Mouse (Mus musculus): ENCODE results near the gene Slc2a13. TPM values are rescaled to one million over a fixed set of nuclear protein-coding genes. Genes with fewer than 3 reads are reported as not detected.

The Slc2a13 gene
- polyA plus RNA-seq, 1 experiment from 2014 or later: 2.2 TPM

DNA sequence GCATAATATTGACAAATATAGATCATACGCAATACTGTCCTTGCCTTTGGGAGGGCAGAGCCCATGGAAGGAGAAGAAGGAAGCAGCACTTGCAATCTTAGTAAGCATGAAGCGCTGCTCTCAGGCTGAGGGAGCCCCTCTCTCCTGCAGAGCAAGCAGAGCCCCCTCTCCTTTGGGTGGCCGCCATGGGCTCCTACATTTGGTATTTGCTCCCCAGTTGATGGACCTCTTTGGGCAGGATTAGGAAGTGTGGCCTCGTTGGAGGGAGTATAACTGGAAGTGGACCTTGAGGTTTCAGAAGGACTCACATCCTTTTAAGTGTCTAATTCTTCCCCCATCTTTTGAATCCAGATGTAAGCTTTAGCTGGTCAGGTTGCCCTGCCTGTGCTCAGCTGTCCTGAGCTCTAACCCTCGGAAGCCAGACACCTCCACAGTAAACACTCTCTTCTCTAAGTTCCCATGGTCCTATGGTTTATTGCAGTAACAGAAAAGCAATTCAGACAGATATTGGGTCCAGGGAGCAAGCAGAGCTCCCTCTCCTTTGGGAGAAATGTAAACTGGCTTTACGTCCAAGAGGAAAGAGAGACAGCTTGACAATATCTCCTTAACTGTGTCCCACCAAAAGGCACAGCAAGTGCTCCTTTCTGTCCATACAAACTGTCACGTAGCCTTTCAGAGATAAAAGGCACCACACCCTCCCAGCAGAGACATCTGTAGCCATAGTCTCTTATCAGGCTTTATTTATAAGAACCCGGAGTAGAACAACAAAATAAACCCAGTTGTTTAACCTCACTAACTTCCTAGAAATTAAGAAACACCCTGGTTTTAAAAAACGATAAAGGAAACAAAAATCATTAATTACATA lies 321.3 kb downstream of the Slc2a13 start:
- 59% methylated on average over 9 of the region's 9 CpGs for WGBS

DNA sequence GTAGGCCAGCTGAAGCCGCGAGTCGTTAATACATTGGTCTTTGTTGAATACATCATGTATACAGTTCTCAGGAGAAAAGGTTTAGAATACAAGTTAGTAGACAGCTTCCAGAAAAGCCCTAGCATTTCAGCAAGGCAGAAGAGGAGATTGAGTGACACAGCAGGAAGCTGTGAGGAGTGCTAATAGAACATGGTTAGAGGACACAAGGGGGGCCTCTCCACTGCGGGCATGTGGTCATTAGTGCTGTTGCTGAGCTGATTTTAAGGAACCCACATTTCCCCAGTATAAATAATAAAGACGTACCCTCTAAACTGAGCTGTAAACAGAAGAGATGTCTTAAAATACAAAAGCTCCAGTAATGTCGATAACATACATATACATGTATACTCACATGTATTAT lies 322.2 kb downstream of the Slc2a13 start:
- no peaks in the 10 kb centered on the region for H3K9me3 ChIP-seq
- no peaks in the 10 kb centered on the region for H3K36me3 ChIP-seq
- no peak overlapping the region for H3K27ac ChIP-seq
- H3K4me3 ChIP-seq: no peak overlapping the region
- ATAC-seq (ENCODE audit: low FRiP score, low read depth): no peak
- no peaks in the 10 kb centered on the region for H3K27me3 ChIP-seq
- 75% methylated on average over 6 of the region's 6 CpGs for WGBS
- H3K9ac ChIP-seq: no peak overlapping the region
- H3K4me2 ChIP-seq (replicated peaks): no peak overlapping the region
- H3K4me1 ChIP-seq: no peaks in the 10 kb centered on the region

More for the DNA sequence above, 321.3 kb downstream of the Slc2a13 start:
- H3K27me3 ChIP-seq: no peaks in the 10 kb centered on the region
- no peaks in the 10 kb centered on the region for H3K4me1 ChIP-seq
- no peaks in the 10 kb centered on the region for H3K9me3 ChIP-seq
- no peak for ATAC-seq (ENCODE audit: low FRiP score, low read depth)
- H3K4me3 ChIP-seq: no peak overlapping the region
- no peak overlapping the region for H3K4me2 ChIP-seq (replicated peaks)
- no peak overlapping the region for H3K27ac ChIP-seq
- H3K36me3 ChIP-seq: no peaks in the 10 kb centered on the region
- no peak overlapping the region for H3K9ac ChIP-seq

DNA sequence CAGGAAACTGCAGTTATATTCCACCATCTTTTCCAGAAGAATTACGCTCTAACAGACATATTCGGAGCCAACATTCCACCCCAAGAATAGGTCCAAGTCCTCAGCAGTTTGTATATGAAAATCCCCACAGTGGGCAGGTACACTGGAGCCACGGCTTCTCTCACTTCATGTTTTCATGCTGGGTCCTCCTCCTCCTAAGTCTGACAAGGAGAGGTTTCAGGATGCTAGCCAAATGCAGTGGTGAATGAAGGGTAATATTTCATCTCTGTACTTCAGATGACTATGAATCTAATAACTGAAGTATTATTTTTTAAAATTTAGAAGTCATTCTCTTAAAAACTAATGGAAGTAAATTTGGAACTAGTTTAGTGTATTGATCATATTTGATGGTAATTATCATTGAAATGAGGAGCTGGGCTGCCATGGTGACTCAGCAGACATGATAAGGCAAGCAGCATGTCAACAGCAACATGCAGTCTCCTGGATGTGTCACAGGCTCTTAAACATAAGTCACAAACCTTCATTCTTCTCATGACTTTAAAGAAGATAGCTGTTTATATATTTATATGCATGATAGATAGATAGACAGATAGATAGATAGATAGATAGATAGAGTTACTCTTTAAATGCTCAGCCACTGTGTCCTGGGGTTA lies 332.3 kb downstream of the Slc2a13 start:
- no peaks in the 10 kb centered on the region for H3K9me3 ChIP-seq
- H3K4me3 ChIP-seq: no peak overlapping the region
- H3K36me3 ChIP-seq: no peaks in the 10 kb centered on the region
- no peaks in the 10 kb centered on the region for H3K27me3 ChIP-seq
- no peaks in the 10 kb centered on the region for H3K4me1 ChIP-seq
- H3K27ac ChIP-seq: no peak overlapping the region
- H3K9ac ChIP-seq: no peak overlapping the region
- WGBS: 86% methylated on average over 3 of the region's 3 CpGs
- H3K4me2 ChIP-seq (replicated peaks): no peak overlapping the region
- no peak for ATAC-seq (ENCODE audit: low FRiP score, low read depth)

DNA sequence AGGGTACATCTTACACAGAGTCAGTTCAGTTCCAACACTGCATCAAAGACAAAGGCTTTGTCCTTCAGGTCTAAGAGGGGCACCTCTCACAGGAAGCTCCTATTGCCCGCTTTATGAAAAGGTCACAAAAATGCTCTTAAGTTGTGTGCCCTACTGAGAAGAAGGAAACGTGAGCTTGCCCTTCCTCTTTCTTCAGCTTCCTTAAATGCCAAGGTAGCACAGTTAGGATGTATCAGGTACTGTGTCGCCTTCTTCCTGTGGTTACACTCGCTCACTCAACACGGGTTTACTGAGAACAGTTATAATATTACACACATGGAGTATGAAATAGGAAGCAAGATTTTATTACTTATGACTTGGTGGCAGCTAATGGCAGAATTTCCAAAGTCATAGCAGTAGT lies 335.8 kb downstream of the Slc2a13 start:
- Histone ChIP-seq H3K27ac (no peak overlapping the region), H3K4me1 (no peaks in the 10 kb centered on the region), H3K27me3 (no peaks in the 10 kb centered on the region), H3K4me3 (no peak overlapping the region), H3K36me3 (no peaks in the 10 kb centered on the region), H3K9me3 (no peaks in the 10 kb centered on the region), H3K4me2 (replicated peaks) (no peak overlapping the region), H3K9ac (no peak overlapping the region)
- 83% methylated on average over 5 of the region's 5 CpGs for WGBS
- ATAC-seq (ENCODE audit: low FRiP score, low read depth): no peak

Other genes starting within 250 kb of the Slc2a13 start
- gene Lrrk2, start 99.9 kb upstream of the Slc2a13 start, polyA plus RNA-seq (2015; fragmentation: Nextera tagmentation; extraction: Ambion mirVana): 5.8 and 6.2 TPM in 2 replicates

Data from limb, embryonic 13.5 days (tissue).